Mouse (Mus musculus): ENCODE measurements around the gene Dstn.

Gene Dstn

GRCm38 (mm10) chr2:143915600-143916135 lies 548 bp downstream of the Dstn start:
- DNase-seq (ENCODE audit: low read depth, low spot score): no peak

GRCm38 (mm10) chr2:143916229-143916628 lies 1.1 kb downstream of the Dstn start:
- no peak for DNase-seq (ENCODE audit: low read depth, low spot score)

- DNase-seq (ENCODE audit: low read depth, low spot score): no peak
Observed at GRCm38 (mm10) chr2:143917622-143918021, 2.5 kb downstream of the Dstn start.

GRCm38 (mm10) chr2:143918831-143919502 lies 3.8 kb downstream of the Dstn start:
- DNase-seq (ENCODE audit: low read depth, low spot score): peak; percentile 51

- DNase-seq (ENCODE audit: low read depth, low spot score): peak; percentile 86
Observed at GRCm38 (mm10) chr2:143924085-143924484, 9.0 kb downstream of the Dstn start.

DNA sequence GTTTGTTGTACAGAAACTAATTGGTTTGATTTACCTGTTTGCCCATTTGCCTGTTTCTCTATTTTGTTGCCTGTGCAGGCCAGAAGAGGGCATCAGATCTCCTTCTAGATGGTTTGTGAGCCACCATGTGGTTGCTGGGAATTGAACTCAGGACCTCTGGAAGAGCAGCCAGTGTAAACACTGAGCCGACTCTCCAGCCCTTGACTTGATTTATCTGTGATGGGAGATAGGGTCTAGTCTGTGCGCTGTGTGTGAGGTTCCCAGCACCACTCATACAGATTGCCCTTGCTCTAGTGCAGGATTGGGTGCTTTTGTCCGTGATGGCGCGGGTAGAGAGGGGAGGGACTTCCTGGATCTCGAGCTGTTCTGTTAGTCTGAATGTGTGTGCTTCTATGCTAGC lies 10.7 kb downstream of the Dstn start:
- peak; percentile 43 for DNase-seq (ENCODE audit: low read depth, low spot score)

DNA sequence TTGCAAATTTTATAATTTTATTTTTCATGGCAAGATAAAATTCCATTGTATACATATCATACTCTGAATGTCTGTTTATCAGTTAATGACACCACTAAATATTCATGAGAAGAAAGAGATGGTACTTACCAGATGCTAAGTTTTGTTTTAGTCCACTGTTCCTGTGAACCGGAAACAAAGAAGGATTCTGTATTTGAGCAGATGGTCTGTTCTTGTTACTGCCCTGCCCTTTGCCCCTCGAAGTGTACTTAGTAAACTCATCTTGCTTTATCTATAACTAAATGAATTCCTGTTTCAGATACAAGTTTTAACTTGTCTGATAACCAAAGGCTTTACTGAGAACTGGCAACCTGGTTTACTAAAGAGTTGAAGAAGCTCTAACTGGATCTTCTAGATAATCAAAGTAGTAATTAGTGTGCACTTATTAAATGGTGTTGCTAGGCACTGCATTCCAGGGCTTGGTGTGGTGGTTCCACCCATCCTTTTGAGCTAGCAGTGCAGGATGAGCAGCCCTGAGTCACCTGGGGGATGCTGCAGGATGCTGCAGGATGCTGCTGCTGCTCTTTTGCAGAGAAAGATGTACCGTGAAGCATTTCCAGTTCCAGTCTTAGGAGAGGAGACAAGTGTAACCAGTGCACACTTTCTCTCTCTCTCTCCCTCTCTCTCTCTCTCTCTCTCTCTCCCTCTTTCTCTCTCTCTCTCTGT lies 14.6 kb downstream of the Dstn start:
- no peak for DNase-seq (ENCODE audit: low read depth, low spot score)

DNA sequence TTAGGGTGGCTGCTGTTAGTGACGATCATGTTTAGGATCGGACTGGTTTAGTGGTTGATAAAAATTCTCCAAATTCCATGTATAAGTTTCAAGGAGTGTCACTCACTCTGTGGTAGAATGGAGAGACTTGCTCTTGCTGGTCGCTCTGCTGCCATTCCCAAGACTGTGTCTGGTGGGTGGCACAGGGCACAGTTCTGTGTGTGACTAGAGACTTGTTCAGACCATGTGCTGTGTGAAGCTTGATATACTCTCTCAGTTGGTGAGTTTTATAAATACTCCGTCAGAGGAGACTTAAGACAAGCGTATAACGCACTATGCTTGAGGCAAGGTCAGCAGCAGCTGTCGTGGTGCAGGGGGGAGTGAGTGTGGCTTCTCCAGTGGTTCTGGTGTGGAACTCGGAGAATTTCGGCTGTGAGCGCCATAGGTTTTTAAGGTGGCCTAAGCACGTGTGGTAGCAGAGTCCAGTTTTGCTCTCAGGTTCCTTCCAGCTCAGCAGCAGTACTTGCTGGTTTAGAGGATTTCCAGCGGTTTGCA lies 17.3 kb downstream of the Dstn start:
- no peak for DNase-seq (ENCODE audit: low read depth, low spot score)

- DNase-seq (ENCODE audit: low read depth, low spot score): no peak
Observed at GRCm38 (mm10) chr2:143933516-143933915, 18.4 kb downstream of the Dstn start.

GRCm38 (mm10) chr2:143934439-143934838 lies 19.3 kb downstream of the Dstn start:
- DNase-seq (ENCODE audit: low read depth, low spot score): no peak

DNA sequence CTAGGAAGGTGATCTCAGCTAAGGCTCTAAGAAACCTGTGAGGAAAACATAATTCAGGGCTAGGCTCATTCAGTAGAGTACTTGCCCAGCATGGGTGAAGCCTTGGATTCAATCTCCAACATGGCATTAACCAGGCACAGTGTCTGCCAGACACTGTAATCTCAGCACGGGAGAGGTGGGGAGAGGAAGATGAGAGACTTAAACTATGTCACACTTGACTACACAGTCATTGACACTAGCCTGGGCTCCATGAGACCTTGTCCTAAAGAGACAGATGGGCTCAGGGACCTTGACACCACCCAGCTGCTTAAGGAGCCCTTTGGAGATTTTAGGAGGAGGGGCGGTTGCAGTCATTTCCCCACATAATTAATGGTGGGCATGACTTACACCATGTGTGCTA lies 22.7 kb downstream of the Dstn start:
- DNase-seq (ENCODE audit: low read depth, low spot score): no peak

DNA sequence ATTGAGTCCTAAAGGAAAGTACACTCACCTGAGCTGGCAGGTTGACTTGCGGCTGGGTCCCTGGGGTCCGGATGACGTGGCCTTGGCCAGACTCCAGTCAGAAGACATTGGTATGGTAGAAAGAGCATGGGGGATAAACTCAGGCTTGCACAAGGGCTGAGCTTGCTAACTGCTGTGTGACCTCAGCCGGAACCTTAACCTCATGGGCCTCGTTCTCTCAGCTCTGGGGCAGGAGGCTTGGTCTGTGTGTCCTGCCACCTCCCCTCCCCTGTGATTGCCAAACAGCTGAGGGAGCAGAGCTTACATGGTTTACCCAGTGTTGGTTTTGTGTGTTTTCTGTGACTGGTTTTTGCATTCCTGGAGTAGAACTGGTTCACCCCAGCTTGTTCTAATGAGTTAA lies 25.3 kb downstream of the Dstn start:
- DNase-seq (ENCODE audit: low read depth, low spot score): peak; percentile 14

DNA sequence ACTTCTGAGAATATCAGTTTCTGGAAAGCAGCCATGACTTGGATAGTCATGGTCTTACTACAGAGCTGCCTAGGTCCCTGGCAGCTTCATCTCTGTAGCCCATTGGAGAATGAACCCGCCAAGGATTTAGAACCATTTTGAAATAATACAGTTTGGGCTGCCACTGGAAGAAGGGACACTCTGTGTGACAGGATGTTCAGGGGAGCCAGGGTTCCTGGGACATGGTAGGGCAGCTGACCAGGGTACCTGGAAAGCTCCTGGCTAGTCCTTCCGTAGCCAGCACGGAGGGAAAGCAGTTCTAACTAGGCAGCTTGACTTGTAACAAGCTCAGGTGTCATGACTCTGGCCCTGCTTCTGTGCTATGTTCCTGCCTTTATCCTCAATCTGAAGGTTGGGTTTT lies 29.7 kb downstream of the Dstn start:
- DNase-seq (ENCODE audit: low read depth, low spot score): no peak

DNA sequence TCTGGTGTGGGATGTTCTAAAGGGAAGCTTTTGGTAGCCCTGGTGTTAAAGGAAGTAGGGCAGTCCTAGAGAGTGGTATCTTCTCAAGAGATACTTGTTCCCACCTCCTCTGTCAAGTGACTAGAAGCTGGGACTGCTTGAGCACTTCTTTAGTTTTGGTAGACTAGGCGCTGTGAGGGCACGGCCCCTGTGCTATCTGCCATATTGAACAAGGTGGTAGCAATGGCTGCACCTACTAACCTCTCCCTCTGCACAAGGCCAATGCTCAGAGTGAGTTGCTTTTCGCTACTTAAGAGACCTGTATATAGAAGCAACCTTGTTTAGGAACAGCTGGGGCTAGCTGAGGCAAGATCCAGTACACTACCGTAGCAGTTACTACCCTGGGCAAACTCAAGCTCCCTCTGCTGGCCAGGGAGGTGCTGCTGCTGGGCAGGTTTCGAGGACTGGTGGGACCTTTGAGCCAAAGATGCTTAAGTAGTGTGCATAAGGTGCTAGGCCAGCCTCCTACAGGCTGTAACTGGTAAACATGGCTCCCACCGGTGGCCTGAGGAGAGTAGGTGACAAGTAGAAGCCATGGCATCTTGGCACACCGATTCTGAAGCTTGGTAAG lies 30.5 kb downstream of the Dstn start:
- peak; percentile 61 for DNase-seq (ENCODE audit: low read depth, low spot score)

- DNase-seq (ENCODE audit: low read depth, low spot score): no peak
Observed at GRCm38 (mm10) chr2:143946399-143946798, 31.3 kb downstream of the Dstn start.

GRCm38 (mm10) chr2:143947981-143948380 lies 32.9 kb downstream of the Dstn start:
- no peak for DNase-seq (ENCODE audit: low read depth, low spot score)

- DNase-seq (ENCODE audit: low read depth, low spot score): no peak
Observed at GRCm38 (mm10) chr2:143948416-143948815, 33.3 kb downstream of the Dstn start.

GRCm38 (mm10) chr2:143949217-143949616 lies 34.1 kb downstream of the Dstn start:
- no peak for DNase-seq (ENCODE audit: low read depth, low spot score)

- no peak for DNase-seq (ENCODE audit: low read depth, low spot score)
Observed at GRCm38 (mm10) chr2:143950290-143951027, 35.3 kb downstream of the Dstn start.

- no peak for DNase-seq (ENCODE audit: low read depth, low spot score)
Observed at GRCm38 (mm10) chr2:143951028-143951420, 35.9 kb downstream of the Dstn start.

- no peak for DNase-seq (ENCODE audit: low read depth, low spot score)
Observed at GRCm38 (mm10) chr2:143951546-143952315, 36.6 kb downstream of the Dstn start.

Data from ZHBTc4 (cell line).